ENCODE assay signal across 14 mouse cellular contexts in the genomic region with DNA sequence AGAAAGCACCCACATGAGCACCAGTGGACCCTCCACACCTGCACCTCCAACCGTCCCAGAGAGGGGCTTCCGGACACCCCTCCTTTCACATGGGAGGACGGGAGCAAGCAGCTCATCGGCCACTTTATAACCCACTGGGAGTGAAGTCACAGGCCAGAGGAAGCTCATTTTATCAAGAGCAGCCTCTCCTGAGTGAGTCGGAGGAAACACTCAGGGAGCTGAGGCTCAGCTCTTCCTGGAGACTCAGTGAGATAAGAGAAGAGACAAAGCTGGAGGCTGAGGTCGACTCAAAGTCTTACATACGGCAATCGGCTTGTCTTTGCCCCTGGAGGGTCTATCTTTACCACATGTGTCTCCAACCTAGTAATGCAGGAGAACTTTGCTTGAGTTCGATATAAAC. TPM values are rescaled to one million over a fixed set of nuclear protein-coding genes. Genes with fewer than 3 reads are reported as not detected.
DNase-seq lines count a peak whose midpoint lies in the region; ATAC-seq and TF ChIP-seq lines count a peak whose summit lies in the region.
"Had no signal": no experiment of that assay in that cellular context is flagged by ENCODE, and none has a peak within 500 bp of the region (broad histone marks: within the 10 kb centered on the region; RNA-seq: fewer than 3 reads in every experiment).

No protein-coding gene starts in this region.

- no peaks in the 10 kb centered on the region for H3K4me1 ChIP-seq in forebrain, embryonic 11.5 days (replicated peaks; ENCODE audit: control insufficient read depth, insufficient read depth, low read length)
- H3K4me1 ChIP-seq in forebrain, embryonic 13.5 days, result peaks cover 4% of the 10 kb centered on the region; the same call in 1 of the 2 replicates
- H3K4me1 ChIP-seq in embryonic facial prominence, embryonic 15.5 days, result peaks cover 50% of the 10 kb centered on the region
- H3K4me1 ChIP-seq in liver, embryonic 14.5 days (replicated peaks; ENCODE audit: control insufficient read depth in 2 of 2, insufficient read depth in 2 of 2, low read length in 1 of 2), result peaks cover 30 to 47% of the 10 kb centered on the region in 2 experiments
- peaks cover 22% of the 10 kb centered on the region; the same call in 1 of the 2 replicates for H3K4me1 ChIP-seq in kidney, embryonic 15.5 days

- no peak overlapping the region for H3K27ac ChIP-seq in forebrain, embryonic 11.5 days (ENCODE audit: low read depth, low read length)
- no peak overlapping the region for H3K27ac ChIP-seq in forebrain, embryonic 13.5 days
- peak overlapping the region; percentile 70 for H3K27ac ChIP-seq in layer of hippocampus, adult 2 months
- H3K27ac ChIP-seq in embryonic facial prominence, embryonic 15.5 days (replicated peaks), result 0 out of 2 replicates have a peak overlapping the region, but pooled peaks have one; percentile 7
- peak overlapping the region; percentile 58 for H3K27ac ChIP-seq in liver, embryonic 14.5 days
- no peak overlapping the region for H3K27ac ChIP-seq in kidney, embryonic 15.5 days
- H3K27ac ChIP-seq: limb, embryonic 15.5 days; midbrain, embryonic 13.5 days had no signal

- DNase-seq in forebrain, embryonic 11.5 days (ENCODE audit: low spot score), result peak; percentile 47
- no peak for DNase-seq in layer of hippocampus, adult 2 months (ENCODE audit: low spot score in 2 of 2)
- DNase-seq in layer of hippocampus, adult 11-12 months (ENCODE audit: low spot score), result no peak
- peak in 1 of 3 experiments; percentile 46 for DNase-seq in liver, embryonic 14.5 days (ENCODE audit: low read depth in 3 of 3, low spot score in 3 of 3)
- DNase-seq in adrenal gland, adult 8-10 months, result no peak
- DNase-seq: cerebellum, postnatal 25 days; layer of hippocampus, postnatal 36 days had no signal

- no peak overlapping the region for H3K9ac ChIP-seq in forebrain, embryonic 11.5 days (ENCODE audit: low read length)
- H3K9ac ChIP-seq in forebrain, embryonic 13.5 days, result no peak overlapping the region
- H3K9ac ChIP-seq in embryonic facial prominence, embryonic 15.5 days, result no peak overlapping the region
- peak overlapping the region; percentile 38 for H3K9ac ChIP-seq in liver, embryonic 14.5 days (replicated peaks)
- no peak overlapping the region for H3K9ac ChIP-seq in kidney, embryonic 15.5 days
- H3K9ac ChIP-seq: hindbrain, embryonic 13.5 days; limb, embryonic 15.5 days; midbrain, embryonic 13.5 days had no signal

- H3K4me2 ChIP-seq in forebrain, embryonic 11.5 days (ENCODE audit: low read depth, low read length, severe bottlenecking), result no peak overlapping the region
- no peak overlapping the region for H3K4me2 ChIP-seq in forebrain, embryonic 13.5 days
- H3K4me2 ChIP-seq in embryonic facial prominence, embryonic 15.5 days (replicated peaks), result no peak overlapping the region
- H3K4me2 ChIP-seq in liver, embryonic 14.5 days (ENCODE audit: low read depth), result peak overlapping the region; percentile 62
- no peak overlapping the region for H3K4me2 ChIP-seq in kidney, embryonic 15.5 days
- H3K4me2 ChIP-seq: hindbrain, embryonic 13.5 days; limb, embryonic 15.5 days; midbrain, embryonic 13.5 days had no signal

- no peak for TF ChIP-seq CTCF in layer of hippocampus, adult 2 months (conservative IDR thresholded peaks at IDR 0.05)
- no peak for TF ChIP-seq CTCF in liver, embryonic 14.5 days (IDR thresholded peaks at IDR 0.05; ENCODE audit: low read depth)

- no peak for TF ChIP-seq EP300 in liver, embryonic 14.5 days (IDR thresholded peaks at IDR 0.05; ENCODE audit: low read depth)

- WGBS in forebrain, embryonic 11.5 days, result 91% methylated on average over 9 of the region's 9 CpGs
- WGBS in forebrain, embryonic 13.5 days, result 90% methylated on average over 9 of the region's 9 CpGs
- WGBS in embryonic facial prominence, embryonic 15.5 days, result 62% methylated on average over 9 of the region's 9 CpGs
- 12% methylated on average over 9 of the region's 9 CpGs for WGBS in liver, embryonic 14.5 days (ENCODE audit: insufficient replicate concordance)
- WGBS in kidney, embryonic 15.5 days, result 78% methylated on average over 9 of the region's 9 CpGs

- H3K9me3 ChIP-seq in forebrain, embryonic 11.5 days (ENCODE audit: control insufficient read depth, low read length), result no peaks in the 10 kb centered on the region
- no peaks in the 10 kb centered on the region for H3K9me3 ChIP-seq in forebrain, embryonic 13.5 days (replicated peaks)
- no peaks in the 10 kb centered on the region for H3K9me3 ChIP-seq in embryonic facial prominence, embryonic 15.5 days (replicated peaks)
- H3K9me3 ChIP-seq in liver, embryonic 14.5 days (ENCODE audit: control insufficient read depth, low read length), result no peaks in the 10 kb centered on the region
- H3K9me3 ChIP-seq in kidney, embryonic 15.5 days (replicated peaks), result no peaks in the 10 kb centered on the region
- H3K9me3 ChIP-seq: hindbrain, embryonic 13.5 days; limb, embryonic 15.5 days; midbrain, embryonic 13.5 days had no signal

- no peaks in the 10 kb centered on the region for H3K27me3 ChIP-seq in forebrain, embryonic 11.5 days (ENCODE audit: control insufficient read depth, insufficient read depth, low read length)
- no peaks in the 10 kb centered on the region for H3K27me3 ChIP-seq in forebrain, embryonic 13.5 days
- no peaks in the 10 kb centered on the region for H3K27me3 ChIP-seq in embryonic facial prominence, embryonic 15.5 days
- H3K27me3 ChIP-seq in liver, embryonic 14.5 days (ENCODE audit: control insufficient read depth, insufficient read depth, low read length), result no peaks in the 10 kb centered on the region
- H3K27me3 ChIP-seq in kidney, embryonic 15.5 days, result no peaks in the 10 kb centered on the region
- H3K27me3 ChIP-seq: hindbrain, embryonic 13.5 days; limb, embryonic 15.5 days; midbrain, embryonic 13.5 days had no signal

- H3K4me3 ChIP-seq in forebrain, embryonic 11.5 days (ENCODE audit: low read depth, low read length), result no peak overlapping the region
- H3K4me3 ChIP-seq in forebrain, embryonic 13.5 days, result no peak overlapping the region
- H3K4me3 ChIP-seq in layer of hippocampus, adult 2 months, result no peak overlapping the region
- no peak overlapping the region for H3K4me3 ChIP-seq in embryonic facial prominence, embryonic 15.5 days (replicated peaks)
- H3K4me3 ChIP-seq in liver, embryonic 14.5 days (ENCODE audit: insufficient read depth in 1 of 2, low read depth in 2 of 2, low read length in 2 of 2), result peak overlapping the region; percentile 26 to 34; a peak in 2 of 4 replicates
- no peak overlapping the region for H3K4me3 ChIP-seq in kidney, embryonic 15.5 days (replicated peaks)
- H3K4me3 ChIP-seq: hindbrain, embryonic 13.5 days; limb, embryonic 15.5 days; midbrain, embryonic 13.5 days had no signal

- no peak for ATAC-seq in forebrain, embryonic 11.5 days (replicated peaks; ENCODE audit: low FRiP score)
- no peak for ATAC-seq in forebrain, embryonic 13.5 days
- no peak for ATAC-seq in embryonic facial prominence, embryonic 15.5 days (ENCODE audit: insufficient number of reproducible peaks, low FRiP score, low TSS enrichment, low read depth)
- ATAC-seq in liver, embryonic 14.5 days (ENCODE audit: insufficient read depth), result peak; percentile 60
- no peak for ATAC-seq in kidney, embryonic 15.5 days (replicated peaks; ENCODE audit: low FRiP score)
- ATAC-seq: activated CD4-positive, CD25-positive, alpha-beta regulatory T cell, adult 4 months; midbrain, embryonic 13.5 days had no signal

- H3K36me3 ChIP-seq in forebrain, embryonic 11.5 days (ENCODE audit: control insufficient read depth, insufficient read depth, low read length), result peaks cover 4% of the 10 kb centered on the region; the same call in 1 of the 2 replicates
- H3K36me3 ChIP-seq in forebrain, embryonic 13.5 days (ENCODE audit: poor library complexity, severe bottlenecking), result peaks cover 82% of the 10 kb centered on the region
- peaks cover 60% of the 10 kb centered on the region for H3K36me3 ChIP-seq in embryonic facial prominence, embryonic 15.5 days
- H3K36me3 ChIP-seq in liver, embryonic 14.5 days (replicated peaks; ENCODE audit: control insufficient read depth, insufficient read depth, low read depth), result peaks cover 53% of the 10 kb centered on the region
- H3K36me3 ChIP-seq in kidney, embryonic 15.5 days, result peaks cover 89% of the 10 kb centered on the region

RNA-seq across cellular contexts. Expression of a gene that starts 18.5 kb away (rescaled TPM):
- 464 and 491 TPM in 2 replicates for polyA plus RNA-seq in forebrain, embryonic 11.5 days (2014; fragmentation: Nextera tagmentation; extraction: Ambion mirVana)
- 322 and 336 TPM in 2 replicates for polyA plus RNA-seq in forebrain, embryonic 13.5 days (2015; fragmentation: Nextera tagmentation; extraction: Ambion mirVana)
- 100 to 1,000 TPM; 393 to 396 TPM for total RNA-seq in layer of hippocampus, adult 2 months (2021)
- 488 and 536 TPM in 2 replicates for polyA plus RNA-seq in embryonic facial prominence, embryonic 15.5 days (2015; fragmentation: Nextera tagmentation; extraction: Ambion mirVana)
- 53.9 and 115 TPM in 2 replicates for polyA plus RNA-seq in liver, embryonic 14.5 days (2012; rRNA removed)
- polyA plus RNA-seq in liver, embryonic 14.5 days (2014; fragmentation: Nextera tagmentation; extraction: Ambion mirVana), result 146 and 161 TPM in 2 replicates
- 459 and 494 TPM in 2 replicates for polyA plus RNA-seq in kidney, embryonic 15.5 days (2015; fragmentation: Nextera tagmentation; extraction: Ambion mirVana)
- 100 to 1,000 TPM; 348 to 401 (median 358) TPM for total RNA-seq in adrenal gland, adult 8-10 months (2022)

RNA-seq across cellular contexts. Expression of a gene that starts 44.9 kb away (rescaled TPM):
- 12.5 and 13.8 TPM in 2 replicates for polyA plus RNA-seq in forebrain, embryonic 11.5 days (2014; fragmentation: Nextera tagmentation; extraction: Ambion mirVana)
- 13.5 and 13.6 TPM in 2 replicates for polyA plus RNA-seq in forebrain, embryonic 13.5 days (2015; fragmentation: Nextera tagmentation; extraction: Ambion mirVana)
- total RNA-seq in layer of hippocampus, adult 2 months (2021), result 10 to 100 TPM; 27.7 to 32.1 TPM
- polyA plus RNA-seq in embryonic facial prominence, embryonic 15.5 days (2015; fragmentation: Nextera tagmentation; extraction: Ambion mirVana), result 11.9 and 13.3 TPM in 2 replicates
- 4.9 TPM in 2 replicates for polyA plus RNA-seq in liver, embryonic 14.5 days (2012; rRNA removed)
- 4.5 and 5.4 TPM in 2 replicates for polyA plus RNA-seq in liver, embryonic 14.5 days (2014; fragmentation: Nextera tagmentation; extraction: Ambion mirVana)
- 7.1 and 8.6 TPM in 2 replicates for polyA plus RNA-seq in kidney, embryonic 15.5 days (2015; fragmentation: Nextera tagmentation; extraction: Ambion mirVana)
- 10 to 100 TPM; 21.6 to 27.5 (median 25.4) TPM for total RNA-seq in adrenal gland, adult 8-10 months (2022)

Comparison
In these comparisons a context has a peak if more than half of its experiments do, and no peak if none do; other contexts are left out.
1. H3K27ac ChIP-seq: peak in layer of hippocampus, adult 2 months (single experiment), embryonic facial prominence, embryonic 15.5 days (single experiment) and liver, embryonic 14.5 days (single experiment); none in forebrain, embryonic 11.5 days (single experiment), forebrain, embryonic 13.5 days (single experiment) and kidney, embryonic 15.5 days (single experiment).
2. H3K4me3 ChIP-seq: peak in liver, embryonic 14.5 days (2 of 2); none in forebrain, embryonic 11.5 days (single experiment), forebrain, embryonic 13.5 days (single experiment), layer of hippocampus, adult 2 months (single experiment), embryonic facial prominence, embryonic 15.5 days (single experiment) and kidney, embryonic 15.5 days (single experiment).